Mouse (Mus musculus) midbrain, embryonic 11.5 days (tissue): ENCODE measurements at regions not wholly inside any gene's neighbourhood (a gene's known extent, or its start where the extent isn't known, plus 50 kb on each side); places are given as distances from the start of the nearest gene placed in this dataset.

Source experiments
- ATAC-seq: fragments of 200-750 bp; cut with Nextera tagmentation; 2 replicates; pipeline ENCODE4 v1.8.0; 2017; ENCODE audit warnings: moderate TSS enrichment, moderate library complexity; ENCODE audit not compliant: low FRiP score
- DNase-seq: peaks from one replicate; pipeline ENCODE4 v3.0.0; 2015; ENCODE audit warnings: low spot score; ENCODE audit errors: missing footprints
- H3K27ac ChIP-seq: fragments of 300-500 bp; sonication (generic); 2 replicates; pipeline ENCODE4 v1.5.1; 2014; ENCODE audit warnings: low read depth, low read length
- H3K27me3 ChIP-seq: fragments of 300-500 bp; sonication (generic); 2 replicates; pipeline ENCODE4 v1.6.1; 2014; ENCODE audit warnings: mild to moderate bottlenecking, low read length, moderate library complexity, mixed read lengths; ENCODE audit not compliant: control insufficient read depth, insufficient read depth
- H3K36me3 ChIP-seq: fragments of 300-500 bp; sonication (generic); 2 replicates; pipeline ENCODE4 v1.6.1; 2014; ENCODE audit warnings: mild to moderate bottlenecking, low read length, moderate library complexity, mixed read lengths; ENCODE audit not compliant: control insufficient read depth, insufficient read depth
- H3K4me1 ChIP-seq: fragments of 300-500 bp; sonication (generic); 2 replicates; pipeline ENCODE4 v1.6.1; 2014; ENCODE audit warnings: low read length; ENCODE audit not compliant: control insufficient read depth, insufficient read depth
- H3K4me2 ChIP-seq: fragments of 300-500 bp; sonication (generic); 2 replicates; pipeline ENCODE4 v1.6.1; 2014; ENCODE audit warnings: mild to moderate bottlenecking, moderate library complexity
- H3K4me3 ChIP-seq: fragments of 300-500 bp; sonication (generic); 2 replicates; pipeline ENCODE4 v1.5.1; 2014; ENCODE audit warnings: low read depth, low read length
- H3K9ac ChIP-seq: fragments of 300-500 bp; sonication (generic); 2 replicates; pipeline ENCODE4 v1.6.1; 2014; ENCODE audit warnings: low read length
- H3K9me3 ChIP-seq: fragments of 300-500 bp; sonication (generic); 2 replicates; pipeline ENCODE4 v1.6.1; 2016; ENCODE audit warnings: low read length; ENCODE audit not compliant: control insufficient read depth
- WGBS: fragments of 180-500 bp; shearing (Covaris S2); extraction: QIAGEN DNeasy Blood & Tissue Kit; methylation state at CpG from one replicate; pipeline ENCODE4 v1.1.7; 2014; 5-methylcytosine and 5-hydroxymethylcytosine counted together

- Histone ChIP-seq H3K9me3 (no peaks in the 10 kb centered on the region), H3K36me3 (no peaks in the 10 kb centered on the region), H3K9ac (no peak overlapping the region), H3K4me1 (peaks cover 9% of the 10 kb centered on the region), H3K27ac (no peak overlapping the region), H3K4me2 (no peak overlapping the region), H3K4me3 (no peak overlapping the region), H3K27me3 (no peaks in the 10 kb centered on the region)
- WGBS, result 58% methylated on average over 10 of the region's 10 CpGs
- DNase-seq (no peak), ATAC-seq (peak; percentile 45)
These were observed 439.9 kb downstream of the Nyap2 start for GRCm38 (mm10) chr1:81516575-81517210.

- H3K4me2 ChIP-seq, result no peak overlapping the region
- H3K27ac ChIP-seq, result peak overlapping the region; percentile 40; the same call in 1 of the 2 replicates
- no peak overlapping the region for H3K9ac ChIP-seq
- DNase-seq, result no peak
- WGBS, result 58% methylated on average over 9 of the region's 9 CpGs
- ATAC-seq, result peak; percentile 85
- peaks cover 9% of the 10 kb centered on the region for H3K4me1 ChIP-seq
- H3K4me3 ChIP-seq, result no peak overlapping the region
- no peaks in the 10 kb centered on the region for H3K27me3 ChIP-seq
- no peaks in the 10 kb centered on the region for H3K36me3 ChIP-seq
- H3K9me3 ChIP-seq, result no peaks in the 10 kb centered on the region
These were observed 443.9 kb downstream of the Nyap2 start for GRCm38 (mm10) chr1:81520420-81521273.

- Histone ChIP-seq H3K27ac (no peak overlapping the region), H3K4me2 (no peak overlapping the region), H3K9ac (no peak overlapping the region), H3K36me3 (no peaks in the 10 kb centered on the region), H3K9me3 (no peaks in the 10 kb centered on the region), H3K27me3 (no peaks in the 10 kb centered on the region), H3K4me3 (no peak overlapping the region), H3K4me1 (peaks cover 9% of the 10 kb centered on the region)
- DNase-seq (no peak), ATAC-seq (no peak)
- WGBS, result 89% methylated on average over 3 of the region's 3 CpGs
These were observed 446.2 kb downstream of the Nyap2 start for GRCm38 (mm10) chr1:81522929-81523328.

- H3K9me3 ChIP-seq, result no peaks in the 10 kb centered on the region
- ATAC-seq, result no peak
- H3K27me3 ChIP-seq, result no peaks in the 10 kb centered on the region
- no peak for DNase-seq
- peaks cover 4% of the 10 kb centered on the region for H3K4me1 ChIP-seq
- no peaks in the 10 kb centered on the region for H3K36me3 ChIP-seq
- H3K4me2 ChIP-seq, result no peak overlapping the region
- H3K9ac ChIP-seq, result no peak overlapping the region
- H3K4me3 ChIP-seq, result no peak overlapping the region
- no peak overlapping the region for H3K27ac ChIP-seq
These were observed 449.1 kb downstream of the Nyap2 start for GRCm38 (mm10) chr1:81525821-81526220.

DNA sequence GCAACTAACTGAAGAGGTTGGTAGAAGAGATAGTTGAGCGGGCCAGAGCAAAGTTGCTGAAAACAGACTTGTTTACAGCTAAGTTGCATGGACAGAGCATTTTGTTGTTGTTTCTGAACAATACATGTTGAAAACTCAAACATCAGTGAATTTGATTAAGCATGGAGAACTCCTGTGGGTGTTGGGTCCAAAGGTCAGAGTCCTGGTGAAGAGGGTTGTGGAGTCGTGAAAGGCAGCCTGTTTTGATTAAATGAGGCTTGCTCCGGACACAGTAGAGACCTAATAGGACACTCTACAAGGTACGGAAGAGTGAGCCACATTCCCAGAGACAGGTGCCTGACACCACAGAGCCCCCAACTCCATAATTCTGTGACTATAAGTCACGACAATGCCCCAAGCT, 461.1 kb downstream of the Nyap2 start:
- Histone ChIP-seq H3K36me3 (no peaks in the 10 kb centered on the region), H3K9me3 (no peaks in the 10 kb centered on the region), H3K4me3 (no peak overlapping the region), H3K27ac (no peak overlapping the region), H3K9ac (no peak overlapping the region), H3K27me3 (no peaks in the 10 kb centered on the region), H3K4me2 (no peak overlapping the region), H3K4me1 (no peaks in the 10 kb centered on the region)
- WGBS, result 49% methylated on average over 5 of the region's 5 CpGs
- DNase-seq, result no peak
- no peak for ATAC-seq

DNA sequence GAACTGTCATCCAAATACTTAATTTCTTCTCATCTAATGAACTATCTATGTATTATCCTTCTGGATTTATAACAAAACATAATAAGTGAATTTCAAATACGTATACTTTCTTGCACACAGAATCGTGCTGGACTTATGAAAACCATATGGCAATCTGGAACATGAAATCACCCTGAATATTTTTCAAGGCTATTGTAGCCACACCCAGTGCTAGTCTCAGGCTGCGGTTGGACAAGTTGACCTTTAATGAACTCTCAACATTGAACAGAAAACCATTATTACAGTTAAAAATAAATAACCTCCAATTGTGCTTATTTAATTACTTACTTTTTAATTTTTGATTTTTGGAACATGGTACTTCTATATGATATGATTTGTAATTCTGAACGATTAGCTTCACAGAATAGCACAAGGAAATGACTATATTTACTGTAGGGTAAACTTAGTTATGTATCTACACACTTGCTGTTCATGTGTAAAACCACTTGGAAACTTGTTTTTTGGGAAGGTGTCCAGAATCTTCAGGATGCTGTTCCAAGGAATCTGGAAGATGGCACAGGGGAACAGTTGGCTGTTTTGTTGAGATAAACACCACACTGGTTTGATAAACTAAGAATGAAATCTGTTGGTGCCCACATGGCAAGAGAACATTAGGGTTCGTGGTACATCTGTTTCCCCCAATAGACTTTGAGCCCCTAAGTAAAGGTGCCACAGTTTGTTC, 463.0 kb downstream of the Nyap2 start:
- DNase-seq (no peak), ATAC-seq (no peak)
- H3K4me3 ChIP-seq, result no peak overlapping the region
- no peaks in the 10 kb centered on the region for H3K36me3 ChIP-seq
- WGBS, result 85% methylated on average over 5 of the region's 5 CpGs
- no peaks in the 10 kb centered on the region for H3K4me1 ChIP-seq
- H3K27me3 ChIP-seq, result no peaks in the 10 kb centered on the region
- no peak overlapping the region for H3K4me2 ChIP-seq
- no peaks in the 10 kb centered on the region for H3K9me3 ChIP-seq
- H3K9ac ChIP-seq, result no peak overlapping the region
- H3K27ac ChIP-seq, result no peak overlapping the region

GRCm38 (mm10) chr1:81548906-81549305, 472.2 kb downstream of the Nyap2 start:
- H3K36me3 ChIP-seq, result no peaks in the 10 kb centered on the region
- H3K4me3 ChIP-seq, result no peak overlapping the region
- H3K27ac ChIP-seq, result no peak overlapping the region
- no peak overlapping the region for H3K4me2 ChIP-seq
- WGBS, result 69% methylated on average over 2 of the region's 2 CpGs
- no peaks in the 10 kb centered on the region for H3K9me3 ChIP-seq
- no peak overlapping the region for H3K9ac ChIP-seq
- ATAC-seq (no peak), DNase-seq (no peak)
- no peaks in the 10 kb centered on the region for H3K27me3 ChIP-seq
- no peaks in the 10 kb centered on the region for H3K4me1 ChIP-seq

DNA sequence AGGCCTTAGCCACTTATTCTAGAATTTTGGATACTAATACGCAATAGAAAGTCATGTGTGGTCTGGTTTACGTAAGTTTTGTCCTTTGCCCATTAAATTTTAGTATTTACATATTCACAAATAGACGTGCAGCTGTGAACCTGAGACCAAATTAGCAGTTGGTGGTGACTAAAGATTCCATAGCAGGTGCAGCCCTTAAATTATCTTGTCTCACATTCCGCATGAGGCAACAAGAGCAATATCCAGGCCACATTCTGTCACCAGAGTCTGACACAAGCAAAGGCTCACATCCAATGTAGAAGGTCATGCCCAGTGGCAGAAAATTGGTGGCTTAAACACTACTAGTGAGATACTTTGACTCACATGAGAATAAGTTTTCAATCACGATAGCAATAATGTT, 473.0 kb downstream of the Nyap2 start:
- ATAC-seq, result no peak
- WGBS, result 91% methylated on average over 5 of the region's 5 CpGs

GRCm38 (mm10) chr1:81552731-81553130, 476.0 kb downstream of the Nyap2 start:
- Histone ChIP-seq H3K4me2 (no peak overlapping the region), H3K36me3 (no peaks in the 10 kb centered on the region), H3K4me1 (no peaks in the 10 kb centered on the region), H3K9me3 (no peaks in the 10 kb centered on the region), H3K4me3 (no peak overlapping the region), H3K9ac (no peak overlapping the region), H3K27me3 (no peaks in the 10 kb centered on the region), H3K27ac (no peak overlapping the region)
- peak; percentile 56 for DNase-seq
- 90% methylated on average over 3 of the region's 3 CpGs for WGBS
- ATAC-seq, result no peak

More for the DNA sequence above, 473.0 kb downstream of the Nyap2 start:
- Histone ChIP-seq H3K27me3 (no peaks in the 10 kb centered on the region), H3K9ac (no peak overlapping the region), H3K9me3 (no peaks in the 10 kb centered on the region), H3K27ac (no peak overlapping the region), H3K4me2 (no peak overlapping the region), H3K4me1 (no peaks in the 10 kb centered on the region), H3K4me3 (no peak overlapping the region), H3K36me3 (no peaks in the 10 kb centered on the region)
- DNase-seq, result peak; percentile 56
